Mouse (Mus musculus) midbrain, embryonic 11.5 days (tissue): ENCODE measurements around the gene Kif24. TPM values are rescaled to one million over a fixed set of nuclear protein-coding genes. Genes with fewer than 3 reads are reported as not detected.
A peak's percentile ranks its signal among the peaks of the same experiment; 100 is the strongest.

ENCODE experiments used
- ATAC-seq: fragments of 200-750 bp; cut with Nextera tagmentation; 2 replicates; pipeline ENCODE4 v1.8.0; 2017; ENCODE audit warnings: moderate TSS enrichment, moderate library complexity; ENCODE audit not compliant: low FRiP score
- DNase-seq: peaks from one replicate; pipeline ENCODE4 v3.0.0; 2015; ENCODE audit warnings: low spot score; ENCODE audit errors: missing footprints
- H3K27ac ChIP-seq: fragments of 300-500 bp; sonication (generic); 2 replicates; pipeline ENCODE4 v1.5.1; 2014; ENCODE audit warnings: low read depth, low read length
- H3K27me3 ChIP-seq: fragments of 300-500 bp; sonication (generic); 2 replicates; pipeline ENCODE4 v1.6.1; 2014; ENCODE audit warnings: mild to moderate bottlenecking, low read length, moderate library complexity, mixed read lengths; ENCODE audit not compliant: control insufficient read depth, insufficient read depth
- H3K36me3 ChIP-seq: fragments of 300-500 bp; sonication (generic); 2 replicates; pipeline ENCODE4 v1.6.1; 2014; ENCODE audit warnings: mild to moderate bottlenecking, low read length, moderate library complexity, mixed read lengths; ENCODE audit not compliant: control insufficient read depth, insufficient read depth
- H3K4me1 ChIP-seq: fragments of 300-500 bp; sonication (generic); 2 replicates; pipeline ENCODE4 v1.6.1; 2014; ENCODE audit warnings: low read length; ENCODE audit not compliant: control insufficient read depth, insufficient read depth
- H3K4me2 ChIP-seq: fragments of 300-500 bp; sonication (generic); 2 replicates; pipeline ENCODE4 v1.6.1; 2014; ENCODE audit warnings: mild to moderate bottlenecking, moderate library complexity
- H3K4me3 ChIP-seq: fragments of 300-500 bp; sonication (generic); 2 replicates; pipeline ENCODE4 v1.5.1; 2014; ENCODE audit warnings: low read depth, low read length
- H3K9ac ChIP-seq: fragments of 300-500 bp; sonication (generic); 2 replicates; pipeline ENCODE4 v1.6.1; 2014; ENCODE audit warnings: low read length
- H3K9me3 ChIP-seq: fragments of 300-500 bp; sonication (generic); 2 replicates; pipeline ENCODE4 v1.6.1; 2016; ENCODE audit warnings: low read length; ENCODE audit not compliant: control insufficient read depth
- WGBS: fragments of 180-500 bp; shearing (Covaris S2); extraction: QIAGEN DNeasy Blood & Tissue Kit; methylation state at CpG from one replicate; pipeline ENCODE4 v1.1.7; 2014; 5-methylcytosine and 5-hydroxymethylcytosine counted together
- polyA plus RNA-seq: library from polyadenylated mRNA; unstranded; fragments of >200 nt; fragmentation: Nextera tagmentation; extraction: Ambion mirVana; gene quantifications from 2 replicates; pipeline ENCODE4 v1.2.1, GENCODE M21; 2014

The Kif24 gene
- 9.6 and 9.9 TPM in 2 replicates for polyA plus RNA-seq

GRCm38 (mm10) chr4:41464345-41465286 lies at the start of gene Kif24, which contains the start of gene Nudt2:
Gene Kif24 (minus strand): TSS chr4:41464887.
Gene Nudt2 (plus strand): TSS chr4:41465151.
- peak within 1 kb of the TSS; percentile 77 for H3K4me2 ChIP-seq
- under 1% methylated on average over 66 of the region's 70 CpGs for WGBS
- no peaks in the 10 kb centered on the region for H3K27me3 ChIP-seq
- peak; percentile 99 for DNase-seq
- ATAC-seq: peak; percentile 99
- peak within 1 kb of the TSS; percentile 53; the same call in 1 of the 2 replicates for H3K27ac ChIP-seq
- H3K9me3 ChIP-seq: no peaks in the 10 kb centered on the region
- peaks cover 7% of the 10 kb centered on the region; the same call in 1 of the 2 replicates for H3K36me3 ChIP-seq
- peak within 1 kb of the TSS; percentile 73 for H3K4me3 ChIP-seq
- H3K9ac ChIP-seq: peak within 1 kb of the TSS; percentile 77
- peaks cover 8% of the 10 kb centered on the region; the same call in 1 of the 2 replicates for H3K4me1 ChIP-seq

- Histone ChIP-seq H3K4me3 (no peak overlapping the region), H3K4me1 (no peaks in the 10 kb centered on the region), H3K9ac (no peak overlapping the region), H3K27me3 (no peaks in the 10 kb centered on the region; the same call in 1 of the 2 replicates), H3K27ac (no peak overlapping the region), H3K36me3 (no peaks in the 10 kb centered on the region), H3K4me2 (no peak overlapping the region), H3K9me3 (no peaks in the 10 kb centered on the region)
- no peak for DNase-seq
- no peak for ATAC-seq
- WGBS: 26% methylated on average over 8 of the region's 8 CpGs
Observed at GRCm38 (mm10) chr4:41513714-41514113, 49.0 kb upstream of the Kif24 start.

- no peak overlapping the region for H3K9ac ChIP-seq
- no peak overlapping the region for H3K27ac ChIP-seq
- no peaks in the 10 kb centered on the region for H3K4me1 ChIP-seq
- ATAC-seq (no peak), DNase-seq (no peak)
- 26% methylated on average over 4 of the region's 4 CpGs for WGBS
- no peaks in the 10 kb centered on the region for H3K36me3 ChIP-seq
- H3K4me2 ChIP-seq: no peak overlapping the region
- no peak overlapping the region for H3K4me3 ChIP-seq
- no peaks in the 10 kb centered on the region for H3K9me3 ChIP-seq
- H3K27me3 ChIP-seq: peaks cover 4% of the 10 kb centered on the region; the same call in 1 of the 2 replicates
Observed at GRCm38 (mm10) chr4:41513309-41513708, 48.6 kb upstream of the Kif24 start.

GRCm38 (mm10) chr4:41507998-41508397 lies 43.3 kb upstream of the Kif24 start:
- Histone ChIP-seq H3K36me3 (no peaks in the 10 kb centered on the region), H3K4me1 (peaks cover 12% of the 10 kb centered on the region), H3K27ac (no peak overlapping the region), H3K27me3 (peaks cover 4% of the 10 kb centered on the region), H3K9me3 (no peaks in the 10 kb centered on the region), H3K4me3 (no peak overlapping the region), H3K9ac (no peak overlapping the region), H3K4me2 (no peak overlapping the region; the same call in 1 of the 2 replicates)
- DNase-seq: peak; percentile 86
- no peak for ATAC-seq
- 42% methylated on average over 7 of the region's 7 CpGs for WGBS

- no peak for DNase-seq
- Histone ChIP-seq H3K9me3 (no peaks in the 10 kb centered on the region), H3K4me2 (peak overlapping the region; percentile 91), H3K36me3 (no peaks in the 10 kb centered on the region), H3K27ac (no peak overlapping the region), H3K9ac (peak overlapping the region; percentile 83), H3K4me3 (peak overlapping the region; percentile 49), H3K27me3 (peaks cover 4% of the 10 kb centered on the region), H3K4me1 (peaks cover 17% of the 10 kb centered on the region)
- under 1% methylated on average over 22 of the region's 22 CpGs for WGBS
- peak; percentile 3; the same call in 1 of the 2 replicates for ATAC-seq
Observed at GRCm38 (mm10) chr4:41507326-41507924, 42.7 kb upstream of the Kif24 start.

- peaks cover 7% of the 10 kb centered on the region for H3K27me3 ChIP-seq
- ATAC-seq: peak; percentile 77
- no peaks in the 10 kb centered on the region for H3K36me3 ChIP-seq
- H3K9me3 ChIP-seq: no peaks in the 10 kb centered on the region
- WGBS: under 1% methylated on average over 29 of the region's 29 CpGs
- DNase-seq: peak; percentile 98
- H3K4me2 ChIP-seq: peak overlapping the region; percentile 91
- no peak overlapping the region for H3K27ac ChIP-seq
- H3K4me3 ChIP-seq: peak overlapping the region; percentile 49
- H3K9ac ChIP-seq: peak overlapping the region; percentile 83
- H3K4me1 ChIP-seq: peaks cover 21% of the 10 kb centered on the region
Observed at GRCm38 (mm10) chr4:41506906-41507305, 42.2 kb upstream of the Kif24 start.

GRCm38 (mm10) chr4:41506156-41506555 lies 41.5 kb upstream of the Kif24 start:
- H3K4me1 ChIP-seq: peaks cover 25% of the 10 kb centered on the region
- no peak overlapping the region; the same call in 1 of the 2 replicates for H3K27ac ChIP-seq
- no peaks in the 10 kb centered on the region for H3K36me3 ChIP-seq
- H3K4me2 ChIP-seq: peak overlapping the region; percentile 91
- peak overlapping the region; percentile 83; the same call in 1 of the 2 replicates for H3K9ac ChIP-seq
- peaks cover 13% of the 10 kb centered on the region for H3K27me3 ChIP-seq
- no peak overlapping the region for H3K4me3 ChIP-seq
- DNase-seq (peak; percentile 97), ATAC-seq (no peak)
- 7% methylated on average over 13 of the region's 13 CpGs for WGBS
- no peaks in the 10 kb centered on the region for H3K9me3 ChIP-seq

GRCm38 (mm10) chr4:41505131-41505551 lies 40.5 kb upstream of the Kif24 start:
- no peak overlapping the region for H3K27ac ChIP-seq
- peaks cover 25% of the 10 kb centered on the region for H3K4me1 ChIP-seq
- no peaks in the 10 kb centered on the region for H3K36me3 ChIP-seq
- H3K9ac ChIP-seq: no peak overlapping the region
- DNase-seq: no peak
- WGBS: 51% methylated on average over 11 of the region's 11 CpGs
- peaks cover 23% of the 10 kb centered on the region for H3K27me3 ChIP-seq
- no peak overlapping the region for H3K4me2 ChIP-seq
- no peak overlapping the region for H3K4me3 ChIP-seq
- H3K9me3 ChIP-seq: no peaks in the 10 kb centered on the region
- no peak for ATAC-seq
